Mouse (Mus musculus): ENCODE data around the gene Cib1. TPM values are rescaled to one million over a fixed set of nuclear protein-coding genes. Genes with fewer than 3 reads are reported as not detected.

Cib1 gene
- polyA plus RNA-seq, 2 experiments, result 43.1 to 94.2 TPM

GRCm38 (mm10) chr7:80203638-80204096 is 28.9 kb downstream of the Cib1 start:
- WGBS (ENCODE audit: insufficient replicate concordance), result 15% methylated on average over 12 of the region's 12 CpGs
- no peaks in the 10 kb centered on the region for H3K9me3 ChIP-seq (ENCODE audit: control insufficient read depth, low read length)
- no peak for ATAC-seq (ENCODE audit: insufficient read depth)
- H3K27me3 ChIP-seq (ENCODE audit: control insufficient read depth, insufficient read depth, low read length), result no peaks in the 10 kb centered on the region
- peaks cover 13% of the 10 kb centered on the region for H3K36me3 ChIP-seq (replicated peaks; ENCODE audit: control insufficient read depth, insufficient read depth, low read depth)
- no peak for DNase-seq (ENCODE audit: low read depth in 3 of 3, low spot score in 3 of 3)
- peak overlapping the region; percentile 87 for H3K4me2 ChIP-seq (ENCODE audit: low read depth)
- TF ChIP-seq EP300 (IDR thresholded peaks at IDR 0.05; ENCODE audit: low read depth) (0 out of 2 replicates have a peak, but pooled peaks have one; percentile 24), CTCF (IDR thresholded peaks at IDR 0.05; ENCODE audit: low read depth) (no peak)
- peak overlapping the region; percentile 23 to 38 for H3K4me3 ChIP-seq (ENCODE audit: insufficient read depth in 1 of 2, low read depth in 2 of 2, low read length in 2 of 2)
- peak overlapping the region; percentile 69 for H3K9ac ChIP-seq (replicated peaks)
- H3K4me1 ChIP-seq (replicated peaks; ENCODE audit: control insufficient read depth in 2 of 2, insufficient read depth in 2 of 2, low read length in 1 of 2), result peaks cover 84 to 93% of the 10 kb centered on the region in 2 experiments
- H3K27ac ChIP-seq, result peak overlapping the region; percentile 79

- 49% methylated on average over 5 of the region's 5 CpGs for WGBS (ENCODE audit: insufficient replicate concordance)
- DNase-seq (ENCODE audit: low read depth in 3 of 3, low spot score in 3 of 3) (no peak), ATAC-seq (ENCODE audit: insufficient read depth) (no peak)
- Histone ChIP-seq H3K9ac (replicated peaks) (peak overlapping the region; percentile 69), H3K36me3 (replicated peaks; ENCODE audit: control insufficient read depth, insufficient read depth, low read depth) (peaks cover 13% of the 10 kb centered on the region), H3K4me2 (ENCODE audit: low read depth) (peak overlapping the region; percentile 87), H3K4me1 (replicated peaks; ENCODE audit: control insufficient read depth in 2 of 2, insufficient read depth in 2 of 2, low read length in 1 of 2) (peaks cover 78 to 86% of the 10 kb centered on the region in 2 experiments), H3K9me3 (ENCODE audit: control insufficient read depth, low read length) (no peaks in the 10 kb centered on the region), H3K27me3 (ENCODE audit: control insufficient read depth, insufficient read depth, low read length) (no peaks in the 10 kb centered on the region), H3K27ac (peak overlapping the region; percentile 79), H3K4me3 (ENCODE audit: insufficient read depth in 1 of 2, low read depth in 2 of 2, low read length in 2 of 2) (peak overlapping the region; percentile 23 to 38; a peak in 3 of 4 replicates)
- TF ChIP-seq EP300 (IDR thresholded peaks at IDR 0.05; ENCODE audit: low read depth), result no peak
- TF ChIP-seq CTCF (IDR thresholded peaks at IDR 0.05; ENCODE audit: low read depth), result no peak
Measured at GRCm38 (mm10) chr7:80202961-80203360, 29.7 kb downstream of the Cib1 start.

- 86% methylated on average over 15 of the region's 15 CpGs for WGBS (ENCODE audit: insufficient replicate concordance)
- H3K9ac ChIP-seq (replicated peaks), result no peak overlapping the region; the same call in 1 of the 2 replicates
- peaks cover 78 to 85% of the 10 kb centered on the region in 2 experiments for H3K4me1 ChIP-seq (replicated peaks; ENCODE audit: control insufficient read depth in 2 of 2, insufficient read depth in 2 of 2, low read length in 1 of 2)
- DNase-seq (ENCODE audit: low read depth in 3 of 3, low spot score in 3 of 3), result no peak
- H3K4me2 ChIP-seq (ENCODE audit: low read depth), result peak overlapping the region; percentile 87
- H3K27me3 ChIP-seq (ENCODE audit: control insufficient read depth, insufficient read depth, low read length), result no peaks in the 10 kb centered on the region
- no peak overlapping the region for H3K4me3 ChIP-seq (ENCODE audit: insufficient read depth in 1 of 2, low read depth in 2 of 2, low read length in 2 of 2)
- no peaks in the 10 kb centered on the region for H3K9me3 ChIP-seq (ENCODE audit: control insufficient read depth, low read length)
- no peak for TF ChIP-seq EP300 (IDR thresholded peaks at IDR 0.05; ENCODE audit: low read depth)
- TF ChIP-seq CTCF (IDR thresholded peaks at IDR 0.05; ENCODE audit: low read depth), result no peak
- peak overlapping the region; percentile 9; the same call in 1 of the 2 replicates for H3K27ac ChIP-seq
- peaks cover 13% of the 10 kb centered on the region for H3K36me3 ChIP-seq (replicated peaks; ENCODE audit: control insufficient read depth, insufficient read depth, low read depth)
- no peak for ATAC-seq (ENCODE audit: insufficient read depth)
Measured at GRCm38 (mm10) chr7:80201888-80202540, 30.6 kb downstream of the Cib1 start.

- Histone ChIP-seq H3K36me3 (replicated peaks; ENCODE audit: control insufficient read depth, insufficient read depth, low read depth) (peaks cover 13% of the 10 kb centered on the region), H3K27ac (peak overlapping the region; percentile 83), H3K9me3 (ENCODE audit: control insufficient read depth, low read length) (no peaks in the 10 kb centered on the region), H3K27me3 (ENCODE audit: control insufficient read depth, insufficient read depth, low read length) (no peaks in the 10 kb centered on the region), H3K4me2 (ENCODE audit: low read depth) (peak overlapping the region; percentile 87), H3K4me3 (ENCODE audit: insufficient read depth in 1 of 2, low read depth in 2 of 2, low read length in 2 of 2) (peak overlapping the region; percentile 11 to 77; a peak in 3 of 4 replicates), H3K4me1 (replicated peaks; ENCODE audit: control insufficient read depth in 2 of 2, insufficient read depth in 2 of 2, low read length in 1 of 2) (peaks cover 77 to 82% of the 10 kb centered on the region in 2 experiments), H3K9ac (replicated peaks) (peak overlapping the region; percentile 95)
- DNase-seq (ENCODE audit: low read depth in 3 of 3, low spot score in 3 of 3) (no peak), ATAC-seq (ENCODE audit: insufficient read depth) (no peak)
- 80% methylated on average over 5 of the region's 5 CpGs for WGBS (ENCODE audit: insufficient replicate concordance)
- TF ChIP-seq EP300 (IDR thresholded peaks at IDR 0.05; ENCODE audit: low read depth), result no peak
- no peak for TF ChIP-seq CTCF (IDR thresholded peaks at IDR 0.05; ENCODE audit: low read depth)
Measured at GRCm38 (mm10) chr7:80200963-80201539, 31.6 kb downstream of the Cib1 start.

GRCm38 (mm10) chr7:80200588-80200945 is 32.0 kb downstream of the Cib1 start:
- Histone ChIP-seq H3K9me3 (ENCODE audit: control insufficient read depth, low read length) (no peaks in the 10 kb centered on the region), H3K27ac (peak overlapping the region; percentile 83), H3K27me3 (ENCODE audit: control insufficient read depth, insufficient read depth, low read length) (no peaks in the 10 kb centered on the region), H3K9ac (replicated peaks) (peak overlapping the region; percentile 95), H3K4me2 (ENCODE audit: low read depth) (peak overlapping the region; percentile 87), H3K4me3 (ENCODE audit: insufficient read depth in 1 of 2, low read depth in 2 of 2, low read length in 2 of 2) (peak overlapping the region; percentile 77 to 86), H3K4me1 (replicated peaks; ENCODE audit: control insufficient read depth in 2 of 2, insufficient read depth in 2 of 2, low read length in 1 of 2) (peaks cover 77 to 80% of the 10 kb centered on the region in 2 experiments), H3K36me3 (replicated peaks; ENCODE audit: control insufficient read depth, insufficient read depth, low read depth) (peaks cover 13% of the 10 kb centered on the region)
- DNase-seq (ENCODE audit: low read depth in 3 of 3, low spot score in 3 of 3) (no peak), ATAC-seq (ENCODE audit: insufficient read depth) (no peak)
- 69% methylated on average over 6 of the region's 6 CpGs for WGBS (ENCODE audit: insufficient replicate concordance)
- TF ChIP-seq CTCF (IDR thresholded peaks at IDR 0.05; ENCODE audit: low read depth) (peak; percentile 24), EP300 (IDR thresholded peaks at IDR 0.05; ENCODE audit: low read depth) (no peak)

All from liver, embryonic 14.5 days (tissue).